Mouse (Mus musculus): ENCODE measurements at regions not wholly inside any gene's neighbourhood (a gene's known extent, or its start where the extent isn't known, plus 50 kb on each side); places are given as distances from the start of the nearest gene placed in this dataset.

DNA sequence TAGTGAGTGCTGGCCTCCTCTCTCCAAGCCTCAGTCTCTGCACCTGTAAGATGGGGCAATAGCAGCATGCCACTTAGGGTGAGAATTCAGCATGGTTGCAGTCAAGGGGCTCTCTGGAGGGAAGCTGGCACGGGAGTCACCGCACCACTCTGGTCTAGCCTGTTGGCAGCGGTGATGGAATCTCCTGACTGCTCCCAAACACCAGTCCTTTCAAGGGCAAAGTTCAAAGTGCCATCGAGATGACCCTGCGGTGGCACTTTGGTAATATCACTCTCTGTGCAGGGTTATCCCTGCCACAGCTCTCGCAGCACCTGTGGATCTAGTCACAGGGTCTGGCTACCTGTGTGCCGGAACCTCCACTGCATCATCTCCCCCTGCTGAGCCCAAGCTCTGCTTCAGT lies 54.3 kb upstream of the Slc45a1 start:
- TF ChIP-seq POLR2A (IDR thresholded peaks at IDR 0.05; ENCODE audit: insufficient read depth, low read length), result no peak
- TF ChIP-seq CTCF (IDR thresholded peaks at IDR 0.05; ENCODE audit: low read depth, low read length), result no peak
- no peak for TF ChIP-seq EP300 (IDR thresholded peaks at IDR 0.05; ENCODE audit: insufficient read depth, low read depth, low read length)

Data from ES-Bruce4 (cell line).